In genomic region chr15:37159349-37159748, GRCm38 (mm10) we compare ENCODE assay signal across 8 mouse cellular contexts.
DNase-seq lines count a peak whose midpoint lies in the region; ATAC-seq lines count a peak whose summit lies in the region.

No protein-coding gene starts in this region.

- H3K4me2 ChIP-seq in limb, embryonic 15.5 days: no peak overlapping the region

- peak overlapping the region; percentile 59 for H3K27ac ChIP-seq in limb, embryonic 15.5 days

- peaks cover 5% of the 10 kb centered on the region; the same call in 1 of the 2 replicates for H3K4me1 ChIP-seq in limb, embryonic 15.5 days

- H3K9me3 ChIP-seq in limb, embryonic 15.5 days: no peaks in the 10 kb centered on the region

- WGBS in limb, embryonic 15.5 days: 3% methylated on average over 4 of the region's 4 CpGs

- H3K27me3 ChIP-seq in limb, embryonic 15.5 days: no peaks in the 10 kb centered on the region

- H3K9ac ChIP-seq in limb, embryonic 15.5 days: no peak overlapping the region

- DNase-seq in cerebellum, postnatal 10 days: peak; percentile 65 to 74
- peak; percentile 26 for DNase-seq in urinary bladder, postnatal 25 days (ENCODE audit: low spot score)
- DNase-seq in urinary bladder, postnatal 4 days (ENCODE audit: low spot score in 2 of 2): no peak
- DNase-seq in yolk sac, embryonic 10.5 days (ENCODE audit: low spot score): peak; percentile 36
- no peak for DNase-seq in adrenal gland, adult 8-10 months
- no peak for DNase-seq in layer of hippocampus, postnatal 14 days (ENCODE audit: low spot score in 2 of 2)

- ATAC-seq in cerebellum, adult (ENCODE audit: insufficient number of reproducible peaks, low FRiP score, low TSS enrichment): no peak
- ATAC-seq in limb, embryonic 15.5 days (ENCODE audit: insufficient number of reproducible peaks, low FRiP score, low TSS enrichment, low read depth): 0 out of 2 replicates have a peak, but pooled peaks have one; percentile 52

- no peaks in the 10 kb centered on the region for H3K36me3 ChIP-seq in limb, embryonic 15.5 days

- H3K4me3 ChIP-seq in limb, embryonic 15.5 days: no peak overlapping the region

Comparison
In these comparisons a context has a peak if more than half of its experiments do, and no peak if none do; other contexts are left out.
1. DNase-seq: peak in cerebellum, postnatal 10 days (2 of 2), urinary bladder, postnatal 25 days (single experiment) and yolk sac, embryonic 10.5 days (single experiment); none in urinary bladder, postnatal 4 days (0 of 2), adrenal gland, adult 8-10 months (single experiment) and layer of hippocampus, postnatal 14 days (0 of 2).